ENCODE assay signal across 7 mouse cellular contexts in the genomic region with DNA sequence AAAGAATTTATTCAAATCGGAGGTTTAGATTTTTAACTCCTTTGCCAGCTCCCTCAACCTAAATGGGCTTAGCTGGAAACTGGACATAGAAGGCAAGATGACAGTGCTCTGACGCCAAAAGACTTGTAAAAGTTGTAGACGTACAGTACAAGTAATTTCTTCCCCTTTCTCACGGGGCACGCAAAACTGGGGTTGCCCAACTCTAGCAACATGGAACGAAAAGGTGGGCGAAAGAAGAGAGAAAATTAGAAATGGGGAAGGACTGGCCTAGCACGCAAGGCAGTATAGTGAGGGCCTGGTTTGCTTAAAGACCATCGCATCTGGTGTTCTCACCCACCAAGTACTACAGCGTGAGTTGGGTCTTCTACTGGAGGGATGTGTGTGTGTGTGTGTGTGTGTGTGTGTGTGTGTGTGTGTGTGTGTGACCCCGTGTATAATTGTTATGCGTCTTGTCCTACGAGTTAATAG. TPM values are rescaled to one million over a fixed set of nuclear protein-coding genes. Genes with fewer than 3 reads are reported as not detected.
A peak's percentile ranks its signal among the peaks of the same experiment; 100 is the strongest.
DNase-seq lines count a peak whose midpoint lies in the region; ATAC-seq and TF ChIP-seq lines count a peak whose summit lies in the region.

No protein-coding gene starts in this region.

- ATAC-seq in hindbrain, embryonic 12.5 days (ENCODE audit: low FRiP score) = no peak
- ATAC-seq in megakaryocyte, adult 5-6 weeks (ENCODE audit: poor library complexity, severe bottlenecking) = peak; percentile 11

- H3K27ac ChIP-seq in CH12.LX (ENCODE audit: insufficient read depth, low read depth) (peak overlapping the region; percentile 56), ES-E14 (ENCODE audit: insufficient read depth, low read depth, low read length, poor library complexity, severe bottlenecking) (no peak overlapping the region)
- H3K27ac ChIP-seq in hindbrain, embryonic 12.5 days = no peak overlapping the region

- dilution Hi-C loops in CH12.LX (cut with MboI; ENCODE audit: extremely low pct_ligation_motif_present, extremely low pct_unique_long_range_greater_than_20kb, low sequenced_read_pairs) = no loop called here

- H3K9me3 ChIP-seq in CH12.LX (replicated peaks; ENCODE audit: low read length) (no peaks in the 10 kb centered on the region), ES-E14 (ENCODE audit: control insufficient read depth, insufficient read depth, low read depth, low read length) (no peaks in the 10 kb centered on the region)
- no peaks in the 10 kb centered on the region for H3K9me3 ChIP-seq in hindbrain, embryonic 12.5 days (replicated peaks)

- peaks cover 14 to 28% of the 10 kb centered on the region in 2 experiments for H3K36me3 ChIP-seq in CH12.LX (replicated peaks in 1 of 2; ENCODE audit: control insufficient read depth in 1 of 2, insufficient read depth in 1 of 2, low read length in 1 of 2)
- H3K36me3 ChIP-seq in ES-E14 (ENCODE audit: control insufficient read depth, insufficient read depth, low read length, poor library complexity, severe bottlenecking) = no peaks in the 10 kb centered on the region
- H3K36me3 ChIP-seq in hindbrain, embryonic 12.5 days = no peaks in the 10 kb centered on the region

- H3K27me3 ChIP-seq in CH12.LX (replicated peaks) = no peaks in the 10 kb centered on the region
- peaks cover 28% of the 10 kb centered on the region for H3K27me3 ChIP-seq in hindbrain, embryonic 12.5 days

- H3K4me2 ChIP-seq in CH12.LX (ENCODE audit: insufficient read depth, low read depth, poor library complexity, severe bottlenecking) = peak overlapping the region; percentile 52
- H3K4me2 ChIP-seq in hindbrain, embryonic 12.5 days (replicated peaks) = peak overlapping the region; percentile 91

- H3K4me3 ChIP-seq in CH12.LX (replicated peaks in 1 of 3; ENCODE audit: low read depth in 2 of 3, low read length in 2 of 3, poor library complexity in 1 of 3) (peak overlapping the region; percentile 62 to 97 (median 83)), ES-E14 (ENCODE audit: insufficient read depth in 1 of 2, low read depth in 1 of 2, low read length in 2 of 2, poor library complexity in 1 of 2, severe bottlenecking in 1 of 2) (peak overlapping the region; percentile 82 to 90)
- H3K4me3 ChIP-seq in hindbrain, embryonic 12.5 days = peak overlapping the region; percentile 57

- peak; percentile 37; the same call in 1 of the 2 replicates for TF ChIP-seq EP300 in CH12.LX (IDR thresholded peaks at IDR 0.05; ENCODE audit: low read length)

- no peak for TF ChIP-seq RAD21 in CH12.LX (IDR thresholded peaks at IDR 0.05; ENCODE audit: low read depth, low read length)

- no peak for TF ChIP-seq POLR2A in CH12.LX (IDR thresholded peaks at IDR 0.05; ENCODE audit: low read depth, low read length)

- H3K4me1 ChIP-seq in CH12.LX (ENCODE audit: control insufficient read depth in 1 of 2, insufficient read depth in 2 of 2) = peaks cover 6 to 46% of the 10 kb centered on the region in 2 experiments; a peak in 3 of 4 replicates
- H3K4me1 ChIP-seq in ES-E14 (ENCODE audit: control insufficient read depth in 2 of 2, insufficient read depth in 2 of 2, low read length in 2 of 2, poor library complexity in 1 of 2) = peaks cover 8 to 19% of the 10 kb centered on the region in 2 experiments; a peak in 3 of 4 replicates
- H3K4me1 ChIP-seq in hindbrain, embryonic 12.5 days = peaks cover 33% of the 10 kb centered on the region

- TF ChIP-seq CTCF in CH12.LX (conservative IDR thresholded peaks at IDR 0.05 in 1 of 2, IDR thresholded peaks at IDR 0.05 in 1 of 2; ENCODE audit: low read depth in 2 of 2, low read length in 2 of 2) = no peak

- peak; percentile 48 for DNase-seq in CH12.LX (ENCODE audit: extremely low read depth)
- no peak for DNase-seq in ES-E14 (ENCODE audit: low read depth, low spot score)
- DNase-seq in ovary, postnatal 14 days (ENCODE audit: low spot score) = no peak
- no peak for DNase-seq in adrenal gland, adult 2 months
- no peak for DNase-seq in cerebellum, postnatal 36 days

- 43% methylated on average over 13 of the region's 13 CpGs for WGBS in hindbrain, embryonic 12.5 days

- in situ Hi-C loops in CH12.LX (cut with MboI; ENCODE audit: low pct_ligation_motif_present, low pct_unique_long_range_greater_than_20kb, low sequenced_read_pairs) = no loop called here
- in situ Hi-C loops in ES-E14 (cut with MboI; ENCODE audit: low sequenced_read_pairs in 2 of 2, unreplicated experiment in 2 of 2) = no loop called here

- H3K9ac ChIP-seq in CH12.LX (ENCODE audit: insufficient read depth, low read depth) (peak overlapping the region; percentile 86), ES-E14 (ENCODE audit: insufficient read depth, low read depth, low read length, poor library complexity, severe bottlenecking) (peak overlapping the region; percentile 80)
- H3K9ac ChIP-seq in hindbrain, embryonic 12.5 days = peak overlapping the region; percentile 75

- H3K79me2 ChIP-seq in CH12.LX (replicated peaks; ENCODE audit: control insufficient read depth, extremely low read depth, insufficient read depth, poor library complexity, severe bottlenecking) = peaks cover 16% of the 10 kb centered on the region

TF ChIP-seq in CH12.LX, 34 proteins besides CTCF, POLR2A, EP300 and RAD21 (continues in another document):
- TF ChIP-seq CHD1 (IDR thresholded peaks at IDR 0.05; ENCODE audit: low read depth, low read length) (peak; percentile 94), ZC3H11A (IDR thresholded peaks at IDR 0.05; ENCODE audit: low read depth, low read length) (no peak), SIN3A (IDR thresholded peaks at IDR 0.05; ENCODE audit: low read length) (peak; percentile 78; the same call in 1 of the 2 replicates), NELFE (IDR thresholded peaks at IDR 0.05; ENCODE audit: low read depth, low read length) (0 out of 2 replicates have a peak, but pooled peaks have one; percentile 77), ZNF384 (IDR thresholded peaks at IDR 0.05; ENCODE audit: low read depth, low read length) (peak; percentile 25; the same call in 1 of the 2 replicates), MAZ (IDR thresholded peaks at IDR 0.05; ENCODE audit: low read depth, low read length) (peak; percentile 78), BHLHE40 (IDR thresholded peaks at IDR 0.05; ENCODE audit: low read depth, low read length) (no peak; the same call in 1 of the 2 replicates), IRF4 (IDR thresholded peaks at IDR 0.05; ENCODE audit: low read depth, low read length) (peak; percentile 58; the same call in 1 of the 2 replicates), KAT2A (IDR thresholded peaks at IDR 0.05; ENCODE audit: insufficient replicate concordance, low read length) (peak; percentile 62; the same call in 1 of the 2 replicates), MAFK (IDR thresholded peaks at IDR 0.05; ENCODE audit: insufficient replicate concordance, low read length) (0 out of 2 replicates have a peak, but pooled peaks have one; percentile 15)

TF ChIP-seq in ES-E14, 5 proteins besides CTCF, POLR2A, EP300 and RAD21:
- no peak for TF ChIP-seq ZC3H11A (IDR thresholded peaks at IDR 0.05; ENCODE audit: borderline replicate concordance, low read depth, low read length)
- no peak for TF ChIP-seq HCFC1 (IDR thresholded peaks at IDR 0.05; ENCODE audit: borderline replicate concordance, insufficient read depth, low read length)
- TF ChIP-seq CHD2 (IDR thresholded peaks at IDR 0.05; ENCODE audit: low read depth, low read length) = no peak
- TF ChIP-seq MAFK (IDR thresholded peaks at IDR 0.05; ENCODE audit: insufficient read depth, low read depth, low read length) = no peak
- no peak for TF ChIP-seq ZNF384 (IDR thresholded peaks at IDR 0.05; ENCODE audit: low read depth, low read length)
TF ChIP-seq in ES-E14: peak in this region for 0.

RNA-seq across cellular contexts. Expression of gene Myo1c, which starts 0.7 kb away (rescaled TPM):
- total RNA-seq in CH12.LX (2012; rRNA removed) = 41.1 and 47.3 TPM in 2 replicates
- 21.9 and 24.8 TPM in 2 replicates for total RNA-seq in CH12.LX (2014; rRNA removed)
- polyA plus RNA-seq in CH12.LX (2012; ENCODE audit: insufficient read length, low read depth) = 46.6 and 52.0 TPM in 2 replicates
- 62.8 and 62.9 TPM in 2 replicates for total RNA-seq in ES-E14 (2012; rRNA removed)
- 18.7 and 19.3 TPM in 2 replicates for polyA plus RNA-seq in hindbrain, embryonic 12.5 days (2016; fragmentation: Nextera tagmentation; extraction: Ambion mirVana)
- total RNA-seq in megakaryocyte, adult 5-6 weeks (2015) = 21.2 and 28.4 TPM in 2 replicates
- 25.3 and 29.2 TPM in 2 replicates for total RNA-seq in megakaryocyte, adult 5-6 weeks (2017)
- total RNA-seq in adrenal gland, adult 2 months (2021) = 100 to 1,000 TPM; 136 to 174 TPM
- 74.7 and 101 TPM in 2 replicates for polyA plus RNA-seq in adrenal gland, adult 2 months (2012; rRNA removed)

RNA-seq across cellular contexts. Expression of gene Inpp5k, which starts 20.2 kb away (rescaled TPM):
- total RNA-seq in CH12.LX (2012; rRNA removed) (25.5 and 31.2 TPM in 2 replicates), CH12.LX (2014; rRNA removed) (40.7 and 41.9 TPM in 2 replicates), ES-E14 (2012; rRNA removed) (12.2 and 13.8 TPM in 2 replicates)
- 30.5 and 35.6 TPM in 2 replicates for polyA plus RNA-seq in CH12.LX (2012; ENCODE audit: insufficient read length, low read depth)
- 28.7 and 30.3 TPM in 2 replicates for polyA plus RNA-seq in hindbrain, embryonic 12.5 days (2016; fragmentation: Nextera tagmentation; extraction: Ambion mirVana)
- 76.2 and 79.9 TPM in 2 replicates for total RNA-seq in megakaryocyte, adult 5-6 weeks (2015)
- 44.5 and 46.5 TPM in 2 replicates for total RNA-seq in megakaryocyte, adult 5-6 weeks (2017)
- total RNA-seq in adrenal gland, adult 2 months (2021) = 10 to 100 TPM; 32.9 to 42.3 TPM
- polyA plus RNA-seq in adrenal gland, adult 2 months (2012; rRNA removed) = 38.0 and 50.0 TPM in 2 replicates

RNA-seq across cellular contexts. Expression of gene Crk, which starts 28.1 kb away (rescaled TPM):
- total RNA-seq in CH12.LX (2012; rRNA removed) = 37.8 and 42.2 TPM in 2 replicates
- 39.9 and 44.3 TPM in 2 replicates for total RNA-seq in CH12.LX (2014; rRNA removed)
- 44.6 and 46.1 TPM in 2 replicates for polyA plus RNA-seq in CH12.LX (2012; ENCODE audit: insufficient read length, low read depth)
- total RNA-seq in ES-E14 (2012; rRNA removed) = 68.1 and 71.3 TPM in 2 replicates
- 136 and 138 TPM in 2 replicates for polyA plus RNA-seq in hindbrain, embryonic 12.5 days (2016; fragmentation: Nextera tagmentation; extraction: Ambion mirVana)
- 52.1 and 54.9 TPM in 2 replicates for total RNA-seq in megakaryocyte, adult 5-6 weeks (2015)
- 50.7 and 56.2 TPM in 2 replicates for total RNA-seq in megakaryocyte, adult 5-6 weeks (2017)
- total RNA-seq in adrenal gland, adult 2 months (2021) = 100 to 1,000 TPM; 105 to 110 TPM
- 201 and 233 TPM in 2 replicates for polyA plus RNA-seq in adrenal gland, adult 2 months (2012; rRNA removed)
